Mouse (Mus musculus) right cerebral cortex, postnatal 25 days (tissue): ENCODE measurements around the gene Serac1.
"Not testable (repeated sequence)": the region's sequence is repeated elsewhere in the genome, so short reads cannot be mapped to it uniquely, and the experiment has no call there.

Source experiments
- DNase-seq: peaks from one replicate; pipeline ENCODE4 v3.0.0; 2022

Serac1 gene

DNA sequence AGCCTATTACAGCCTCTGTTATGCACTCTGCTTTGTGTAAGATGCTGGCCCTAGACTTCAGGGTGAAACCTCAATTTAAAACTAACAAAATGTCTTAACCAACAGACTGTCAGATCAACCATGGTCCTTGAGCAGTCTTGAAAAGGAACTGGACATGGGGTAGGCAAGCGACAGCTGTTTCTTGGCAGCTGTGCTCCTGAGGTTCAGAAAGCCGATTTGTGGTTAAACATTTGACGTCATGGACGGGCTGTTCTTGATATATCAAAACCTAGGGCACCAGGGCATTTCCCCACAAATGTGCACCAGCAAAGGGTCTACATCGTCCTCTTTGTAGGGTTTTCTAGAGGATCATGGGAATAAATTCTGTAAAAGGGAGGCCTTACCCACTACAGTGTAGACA is 16.0 kb downstream of the Serac1 start:
- no peak for DNase-seq

DNA sequence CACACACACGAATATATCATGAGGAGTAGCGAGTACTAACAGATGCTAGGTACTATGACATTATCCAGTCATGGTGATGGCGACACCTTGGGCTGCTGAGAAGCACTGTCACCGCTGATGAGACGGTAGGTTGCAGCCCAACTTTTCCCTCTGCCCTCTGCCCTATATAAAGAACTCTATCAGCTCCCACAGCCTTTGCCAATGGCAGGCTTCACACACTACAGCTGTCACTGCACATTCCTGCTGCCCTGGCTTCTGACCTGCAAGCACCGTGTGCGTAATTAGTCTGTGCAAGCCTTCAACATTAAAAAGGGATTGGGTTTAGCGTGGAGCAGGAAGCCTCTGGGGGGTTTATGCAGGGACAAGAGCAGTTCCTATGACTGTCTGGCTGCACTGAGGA is 16.7 kb downstream of the Serac1 start:
- DNase-seq = no peak

DNA sequence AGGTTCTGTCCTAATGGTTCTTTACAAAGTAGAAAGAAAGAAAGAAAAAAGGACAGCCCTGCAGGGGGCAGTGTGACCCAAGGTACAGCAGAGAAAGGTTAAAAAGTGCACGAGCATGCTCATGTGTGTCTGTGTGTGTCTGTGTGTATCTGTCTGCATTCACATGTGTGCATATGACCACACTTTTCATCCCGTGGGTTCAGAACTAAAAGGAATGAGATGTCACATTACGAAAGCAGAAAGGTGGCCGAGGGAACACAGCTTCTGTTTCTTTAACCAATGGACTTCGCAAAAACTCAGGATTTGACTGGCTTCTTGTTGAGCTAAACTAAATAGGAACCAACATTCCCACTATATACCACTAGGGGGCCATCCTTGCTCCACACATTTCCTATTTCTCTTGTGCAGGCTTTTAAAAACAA is 24.6 kb downstream of the Serac1 start:
- no peak for DNase-seq

DNA sequence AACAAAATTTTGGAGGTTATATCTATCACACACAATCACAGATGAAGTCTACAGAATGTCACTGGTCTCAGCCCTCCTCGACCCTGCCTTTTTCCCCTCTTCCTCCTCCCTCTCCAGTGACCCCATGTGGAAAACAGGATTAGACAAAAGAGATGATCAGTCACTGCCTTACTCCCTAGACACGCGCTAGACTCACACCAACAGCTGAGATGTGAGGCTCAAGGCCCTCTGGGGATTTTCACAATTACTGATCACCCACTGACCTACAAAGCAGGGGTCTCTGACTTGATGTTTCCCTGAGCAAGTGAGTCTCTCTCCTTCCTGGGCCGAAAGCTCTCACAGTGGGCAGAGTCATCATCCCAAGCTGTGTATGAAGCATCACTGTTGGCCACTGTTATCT is 26.7 kb downstream of the Serac1 start:
- no peak for DNase-seq

- DNase-seq = no peak
Observed at GRCm38 (mm10) chr17:6037507-6037906, 42.0 kb downstream of the Serac1 start.

- DNase-seq = no peak
Observed at GRCm38 (mm10) chr17:6036872-6037271, 42.7 kb downstream of the Serac1 start.

DNA sequence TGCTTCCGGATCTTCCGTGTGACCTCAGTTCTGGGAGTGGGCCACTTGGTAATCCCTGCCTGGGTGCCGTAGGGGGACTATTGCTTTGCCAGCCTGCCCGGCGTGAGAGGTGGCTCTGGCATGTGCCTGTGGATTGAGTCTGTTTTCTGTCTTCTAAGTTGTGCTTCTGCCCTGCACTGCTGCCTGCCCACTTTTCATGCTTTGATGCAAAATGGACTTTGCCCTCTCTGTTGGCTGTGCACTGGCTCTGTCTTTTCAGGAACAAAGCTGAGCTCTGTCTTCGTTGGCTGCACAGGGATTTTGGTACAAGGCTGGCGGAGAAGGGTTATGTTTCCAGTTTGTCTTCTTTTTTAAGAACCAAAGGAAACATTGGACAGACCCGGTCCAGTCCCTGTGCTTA is 43.1 kb downstream of the Serac1 start:
- no peak for DNase-seq

DNA sequence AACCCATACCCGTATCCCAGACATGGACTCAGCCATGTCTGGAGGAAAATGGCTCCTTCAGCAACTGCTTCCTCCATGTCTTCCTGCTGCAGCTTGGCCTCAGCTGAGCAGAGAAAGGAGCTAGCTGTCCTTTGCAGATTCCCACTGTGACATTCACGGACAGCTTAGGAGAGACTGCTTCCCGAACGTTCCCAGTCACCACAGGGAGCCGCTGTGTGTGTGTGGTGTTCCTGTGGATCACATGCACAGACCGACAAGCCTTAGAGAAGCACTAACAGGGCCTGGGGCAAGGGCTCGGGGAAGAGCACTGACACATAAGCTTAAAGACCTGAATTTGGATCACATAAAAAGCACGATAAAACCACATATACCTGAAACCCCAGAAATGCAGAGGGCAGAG is 43.9 kb downstream of the Serac1 start:
- no peak for DNase-seq

DNA sequence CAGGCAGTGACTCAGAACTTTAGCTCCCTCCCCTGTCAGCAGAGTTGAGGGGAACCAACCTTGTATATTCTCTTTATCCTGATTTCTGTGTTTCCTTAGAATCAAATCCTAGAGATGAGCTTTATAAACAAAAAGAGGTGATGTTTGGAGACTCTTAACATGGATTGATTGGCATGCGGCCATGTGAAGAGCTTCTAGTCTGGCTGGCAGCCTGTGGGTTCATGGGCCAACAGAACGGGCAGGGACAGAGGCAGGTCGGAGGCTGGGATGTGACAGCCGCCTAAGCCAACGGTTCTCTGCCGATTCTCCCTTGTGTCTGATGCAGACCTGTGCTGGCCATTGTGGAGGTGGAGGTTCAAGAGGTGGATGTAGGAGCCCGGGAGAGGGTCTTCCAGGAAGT is 53.7 kb downstream of the Serac1 start:
- no peak for DNase-seq

GRCm38 (mm10) chr17:6021374-6021789 is 58.2 kb downstream of the Serac1 start:
- DNase-seq = not testable (repeated sequence)

GRCm38 (mm10) chr17:6020636-6021035 is 58.9 kb downstream of the Serac1 start:
- no peak for DNase-seq

DNA sequence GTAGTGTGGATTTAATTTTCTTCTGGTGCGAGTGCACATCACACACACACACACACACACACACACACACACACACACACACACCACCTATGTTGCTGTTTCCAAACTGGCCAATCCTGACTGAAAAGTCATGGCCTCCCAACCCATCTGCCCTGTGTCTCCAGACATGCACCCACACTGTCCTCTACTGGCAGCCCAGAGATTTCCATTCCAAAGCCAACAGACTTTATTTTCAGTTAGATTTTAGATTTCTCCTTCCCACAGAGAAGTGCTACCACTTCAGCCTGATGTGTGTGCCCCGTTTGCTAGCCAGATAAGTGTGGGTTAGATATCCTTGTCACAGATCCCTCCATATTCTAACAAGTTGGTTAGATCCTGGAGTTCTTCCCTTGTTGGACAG is 59.8 kb downstream of the Serac1 start:
- no peak for DNase-seq

GRCm38 (mm10) chr17:6018348-6018747 is 61.2 kb downstream of the Serac1 start:
- no peak for DNase-seq

DNA sequence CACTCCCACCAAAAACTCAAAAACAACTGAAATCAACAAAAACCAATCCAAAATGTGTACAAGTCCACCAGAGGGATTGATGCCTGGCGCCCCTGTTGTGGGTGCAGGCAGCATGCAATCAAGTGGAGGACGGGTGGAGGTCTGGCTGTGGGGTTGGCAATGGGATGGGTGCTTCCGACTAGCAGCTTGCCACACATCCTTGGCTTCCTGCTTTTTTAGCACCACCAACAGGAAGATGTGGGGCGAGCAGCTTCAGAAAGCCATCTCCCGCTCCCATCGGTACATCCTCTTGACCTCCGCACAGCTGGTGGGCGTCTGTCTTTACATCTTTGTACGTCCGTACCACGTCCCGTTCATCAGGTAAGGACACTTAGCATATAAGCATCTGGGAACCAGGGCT is 62.3 kb downstream of the Serac1 start:
- no peak for DNase-seq

- no peak for DNase-seq
Observed at GRCm38 (mm10) chr17:6016213-6016780, 63.2 kb downstream of the Serac1 start.

DNA sequence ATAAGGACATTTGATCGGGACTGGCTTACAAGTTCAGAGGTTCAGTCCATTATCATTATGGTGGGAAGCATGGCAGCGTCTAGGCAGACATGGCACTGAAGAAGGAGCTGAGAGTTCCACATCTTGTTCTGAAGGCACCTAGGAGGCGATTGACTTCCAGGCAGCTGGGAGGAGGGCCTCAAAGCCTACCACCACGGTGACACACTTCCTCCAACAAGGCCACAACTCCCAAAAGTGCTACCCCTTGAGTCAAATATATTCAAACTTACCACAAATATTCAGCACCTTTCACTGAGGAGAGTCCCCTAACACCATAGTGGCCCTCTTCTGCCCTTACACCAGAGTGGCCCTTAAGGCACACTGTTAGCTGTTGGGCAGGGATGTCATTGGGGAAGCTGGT is 64.6 kb downstream of the Serac1 start:
- DNase-seq = no peak

- no peak for DNase-seq
Observed at GRCm38 (mm10) chr17:6013079-6013478, 66.5 kb downstream of the Serac1 start.

- no peak for DNase-seq
Observed at GRCm38 (mm10) chr17:6009606-6010005, 69.9 kb downstream of the Serac1 start.

DNA sequence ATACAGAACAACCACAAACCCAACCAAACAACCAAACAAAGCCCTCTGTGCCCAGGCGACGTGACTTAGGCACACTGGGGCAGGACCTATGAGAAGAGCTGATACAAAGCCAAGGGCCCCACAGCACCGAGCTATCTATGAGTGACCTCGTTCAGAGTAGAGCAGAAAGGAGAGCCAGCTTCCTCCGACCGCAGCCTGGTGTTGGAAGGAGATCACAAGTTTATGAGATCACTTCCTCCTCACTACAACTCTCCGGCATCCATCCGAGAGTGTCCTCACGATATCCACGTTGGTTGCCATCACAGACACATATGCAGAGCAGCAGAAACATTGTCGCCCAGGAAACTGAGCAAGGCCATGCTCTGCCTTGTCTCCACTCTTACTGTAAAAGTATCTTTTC is 71.0 kb downstream of the Serac1 start:
- DNase-seq = no peak

GRCm38 (mm10) chr17:6007902-6008301 is 71.6 kb downstream of the Serac1 start:
- no peak for DNase-seq

DNA sequence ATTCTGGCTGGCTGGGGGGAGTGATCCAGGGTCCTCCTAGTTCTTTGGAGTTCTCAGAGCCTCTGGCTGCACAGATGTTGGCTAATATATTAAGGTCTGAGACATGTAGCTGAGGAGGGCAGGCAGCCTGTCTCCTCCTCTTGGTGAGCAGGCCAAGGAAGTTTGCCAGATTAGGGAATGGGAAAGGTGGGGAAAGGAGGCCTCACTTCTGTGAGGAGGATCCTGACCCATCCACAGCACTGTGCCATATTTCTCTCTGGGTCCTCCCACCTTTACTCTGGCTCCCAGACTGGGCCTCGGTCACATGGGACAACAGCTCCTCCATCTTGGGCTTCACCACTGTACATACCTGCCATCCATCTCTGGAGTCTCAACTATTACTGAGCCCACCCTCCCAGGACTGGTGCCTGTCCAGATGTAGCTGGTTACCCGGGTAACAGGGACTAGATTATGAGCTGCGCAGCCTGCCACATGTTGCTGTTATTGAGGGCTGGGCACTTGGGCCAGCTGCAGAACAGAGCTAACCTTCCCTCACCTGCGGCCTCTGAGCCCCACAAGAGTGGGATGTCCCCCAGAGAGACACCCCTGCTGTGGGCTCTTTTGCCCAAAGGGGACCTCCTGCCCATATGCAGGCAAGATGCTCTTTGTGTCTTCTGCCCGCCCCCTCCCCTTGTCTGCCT is 72.3 kb downstream of the Serac1 start:
- no peak for DNase-seq

- DNase-seq = peak; percentile 55
Observed at GRCm38 (mm10) chr17:6005638-6006471, 73.7 kb downstream of the Serac1 start.

GRCm38 (mm10) chr17:6005246-6005637 is 74.3 kb downstream of the Serac1 start:
- no peak for DNase-seq

DNA sequence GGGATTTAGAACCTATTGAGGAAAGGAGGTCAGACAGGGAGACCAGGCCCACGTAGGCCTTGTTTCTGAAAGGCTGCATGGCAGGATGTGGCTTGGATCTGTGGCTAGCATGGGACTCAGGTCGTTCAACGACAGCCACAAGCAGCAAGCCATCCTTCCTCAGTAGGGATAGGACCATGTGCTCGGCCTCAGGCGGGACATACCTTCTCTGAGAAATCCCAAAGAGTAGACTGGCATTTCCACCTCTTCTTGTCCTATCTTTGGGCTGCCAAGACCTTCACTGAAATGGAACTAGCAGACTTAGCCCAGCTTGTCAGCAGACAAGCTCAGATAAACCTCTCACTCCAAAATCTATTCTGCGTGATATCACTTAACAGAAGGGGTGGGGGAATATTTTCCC is 75.9 kb downstream of the Serac1 start:
- DNase-seq = no peak
